Mouse (Mus musculus) G1E (cell line): ENCODE measurements at regions not wholly inside any gene's neighbourhood (a gene's known extent, or its start where the extent isn't known, plus 50 kb on each side); places are given as distances from the start of the nearest gene placed in this dataset.
"Not testable (repeated sequence)": the region's sequence is repeated elsewhere in the genome, so short reads cannot be mapped to it uniquely, and the experiment has no call there.

Experiments used
- ATAC-seq: 2 replicates; pipeline ENCODE4 v1.8.0; 2016; ENCODE audit warnings: mild to moderate bottlenecking; ENCODE audit not compliant: insufficient number of reproducible peaks, poor library complexity, low FRiP score, severe bottlenecking; ENCODE audit errors: extremely low read depth
- DNase-seq: peaks from one replicate; pipeline ENCODE4 v3.0.0; 2012; ENCODE audit warnings: low spot score
- H3K27me3 ChIP-seq: 2 replicates; pipeline ENCODE4 v1.6.1; 2012; ENCODE audit warnings: mild to moderate bottlenecking, low read length, inconsistent platforms; ENCODE audit not compliant: insufficient read depth
- H3K36me3 ChIP-seq: replicated peaks from 2 replicates; pipeline ENCODE3; 2012; ENCODE audit warnings: mild to moderate bottlenecking, inconsistent platforms
- H3K4me1 ChIP-seq: 2 replicates; pipeline ENCODE4 v1.6.1; 2012; ENCODE audit warnings: low read depth, low read length, inconsistent platforms, mixed read lengths; ENCODE audit not compliant: insufficient read depth
- H3K4me3 ChIP-seq: 2 replicates; pipeline ENCODE4 v1.5.1; 2012; ENCODE audit warnings: low read depth, mild to moderate bottlenecking, inconsistent platforms, low read length, moderate library complexity, mixed read lengths
- H3K9me3 ChIP-seq: replicated peaks from 2 replicates; pipeline ENCODE4 v1.6.1; 2012; ENCODE audit warnings: inconsistent platforms
- CTCF ChIP-seq: IDR thresholded peaks from 2 replicates; pipeline ENCODE4 v1.5.1; 2012; ENCODE audit warnings: low read depth, low read length, inconsistent platforms, mixed read lengths
- GATA1 ChIP-seq: IDR thresholded peaks from 2 replicates; pipeline ENCODE4 v1.6.1; 2012; ENCODE audit warnings: borderline replicate concordance, low read length, inconsistent platforms, mixed read lengths
- GATA2 ChIP-seq: IDR thresholded peaks from 2 replicates; pipeline ENCODE4 v1.6.1; 2012; ENCODE audit warnings: low read depth, low read length, inconsistent platforms, borderline replicate concordance
- POLR2AphosphoS5 ChIP-seq: IDR thresholded peaks from 2 replicates; pipeline ENCODE4 v1.6.1; 2012; ENCODE audit warnings: low read depth, low read length, inconsistent platforms; ENCODE audit not compliant: insufficient replicate concordance
- TAL1 ChIP-seq: conservative IDR thresholded peaks from 2 replicates; pipeline ENCODE4 v1.6.1; 2012; ENCODE audit warnings: low read depth, low read length, inconsistent platforms, mixed read lengths

DNA sequence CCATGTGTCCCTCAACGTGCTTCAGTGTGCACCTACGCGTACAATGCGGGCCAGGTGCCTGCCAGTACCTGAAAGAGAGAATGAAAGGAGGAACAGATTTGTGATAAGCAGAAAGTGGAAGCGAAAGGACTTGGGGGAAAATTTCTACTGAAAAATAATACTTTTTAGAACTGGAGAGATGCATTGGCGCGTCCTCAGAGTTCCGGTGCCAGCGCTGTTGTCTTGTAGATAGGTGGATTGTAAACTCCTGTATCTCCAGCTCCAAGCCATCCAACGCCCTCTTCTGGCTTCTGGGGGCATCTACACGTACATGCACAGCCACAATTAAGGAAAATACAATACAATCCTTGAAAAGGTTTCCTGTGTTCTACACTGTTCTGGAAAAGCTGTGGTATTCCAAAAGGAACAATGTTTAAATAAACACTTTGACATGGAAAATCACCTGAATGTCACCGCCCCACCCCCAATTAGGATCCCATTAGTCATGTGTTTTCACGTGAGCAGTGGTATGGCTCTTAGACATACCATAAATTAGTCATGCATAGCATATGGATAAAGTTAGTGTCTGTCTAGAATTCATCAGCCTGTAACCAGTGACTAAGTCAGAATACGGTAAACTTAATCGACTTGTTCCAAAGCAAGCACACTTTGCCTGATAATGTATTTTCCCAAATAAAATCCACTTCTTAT, 90.7 kb upstream of the Fam3c start:
- Histone ChIP-seq H3K9me3 (no peaks in the 10 kb centered on the region), H3K27me3 (no peaks in the 10 kb centered on the region), H3K36me3 (no peaks in the 10 kb centered on the region), H3K4me3 (no peak overlapping the region), H3K4me1 (peaks cover 66% of the 10 kb centered on the region)
- DNase-seq (no peak), ATAC-seq (no peak)
- no peak for TF ChIP-seq TAL1
- TF ChIP-seq CTCF: 0 out of 2 replicates have a peak, but pooled peaks have one; percentile 17

DNA sequence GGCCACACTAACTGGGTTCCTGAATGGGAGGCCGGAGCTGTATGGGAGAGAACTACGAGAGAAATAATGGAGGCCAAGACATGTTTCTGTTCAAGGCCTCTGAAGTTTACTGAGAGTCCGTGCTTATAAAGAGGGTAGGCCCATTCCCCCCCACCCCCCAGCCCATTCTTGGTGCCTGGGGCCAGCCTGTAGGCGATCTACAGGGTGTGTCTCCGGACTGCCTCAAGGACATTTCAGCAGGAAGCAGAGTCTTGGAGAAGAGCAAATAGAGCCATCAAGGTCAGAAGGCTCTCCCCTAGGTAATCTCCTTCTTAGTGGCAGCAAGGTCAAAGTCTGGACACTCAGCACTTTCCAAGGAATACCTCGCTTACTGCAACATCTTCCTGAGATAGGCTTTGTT, 88.8 kb upstream of the Fam3c start:
- H3K4me1 ChIP-seq: peaks cover 53% of the 10 kb centered on the region
- not testable (repeated sequence) for H3K27me3 ChIP-seq, DNase-seq, H3K36me3 ChIP-seq, H3K4me3 ChIP-seq, ATAC-seq, H3K9me3 ChIP-seq

DNA sequence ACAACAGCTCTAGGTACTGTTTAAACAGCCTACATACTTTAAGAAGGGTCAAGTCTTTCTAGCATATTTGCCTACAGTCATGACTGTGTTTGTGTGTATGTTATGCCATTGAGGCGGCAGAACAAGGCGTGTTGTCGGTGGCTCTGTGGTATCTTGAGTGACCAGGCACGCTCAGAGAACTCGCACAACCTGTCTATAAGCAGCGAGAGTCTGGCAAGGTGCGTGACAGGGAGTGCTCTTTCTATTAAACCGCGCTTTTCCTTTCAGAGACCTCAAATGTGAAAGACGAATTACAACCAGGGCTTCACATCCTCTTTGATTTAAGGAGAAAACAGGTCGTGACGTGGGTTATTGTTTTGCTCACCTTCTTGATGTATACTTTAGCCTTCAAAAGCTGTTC, 88.2 kb upstream of the Fam3c start:
- no peaks in the 10 kb centered on the region for H3K36me3 ChIP-seq
- H3K4me3 ChIP-seq: no peak overlapping the region
- ATAC-seq (no peak), DNase-seq (no peak)
- no peak for TF ChIP-seq TAL1
- TF ChIP-seq CTCF: no peak
- no peak for TF ChIP-seq GATA2
- no peak for TF ChIP-seq POLR2AphosphoS5
- no peak for TF ChIP-seq GATA1
- H3K27me3 ChIP-seq: no peaks in the 10 kb centered on the region
- peaks cover 51% of the 10 kb centered on the region for H3K4me1 ChIP-seq
- no peaks in the 10 kb centered on the region for H3K9me3 ChIP-seq

DNA sequence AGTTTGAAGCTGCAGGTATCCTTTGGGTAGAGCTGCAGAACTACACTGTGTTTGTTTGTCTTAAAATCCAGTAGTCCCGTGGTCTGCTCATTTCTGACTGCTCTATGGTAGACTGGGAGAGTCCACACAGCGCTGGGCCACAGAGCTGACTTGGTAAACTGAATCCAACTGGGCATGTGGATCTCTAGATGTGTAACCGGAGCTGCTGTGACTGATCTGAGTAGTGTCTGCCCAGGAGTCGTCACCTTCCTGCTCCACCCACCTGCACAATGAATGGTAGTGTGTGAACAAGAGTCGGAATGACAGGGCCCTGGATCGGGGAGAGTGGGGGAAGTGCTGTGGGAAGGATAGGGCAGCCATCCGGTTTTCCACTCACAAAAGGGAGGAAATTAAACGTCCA, 87.5 kb upstream of the Fam3c start:
- ATAC-seq (no peak), DNase-seq (no peak)
- no peaks in the 10 kb centered on the region for H3K36me3 ChIP-seq
- H3K4me1 ChIP-seq: peaks cover 44% of the 10 kb centered on the region
- TF ChIP-seq GATA1: no peak
- TF ChIP-seq GATA2: no peak
- TF ChIP-seq TAL1: no peak
- no peak for TF ChIP-seq CTCF
- TF ChIP-seq POLR2AphosphoS5: no peak
- no peaks in the 10 kb centered on the region for H3K9me3 ChIP-seq
- H3K4me3 ChIP-seq: no peak overlapping the region
- H3K27me3 ChIP-seq: no peaks in the 10 kb centered on the region

DNA sequence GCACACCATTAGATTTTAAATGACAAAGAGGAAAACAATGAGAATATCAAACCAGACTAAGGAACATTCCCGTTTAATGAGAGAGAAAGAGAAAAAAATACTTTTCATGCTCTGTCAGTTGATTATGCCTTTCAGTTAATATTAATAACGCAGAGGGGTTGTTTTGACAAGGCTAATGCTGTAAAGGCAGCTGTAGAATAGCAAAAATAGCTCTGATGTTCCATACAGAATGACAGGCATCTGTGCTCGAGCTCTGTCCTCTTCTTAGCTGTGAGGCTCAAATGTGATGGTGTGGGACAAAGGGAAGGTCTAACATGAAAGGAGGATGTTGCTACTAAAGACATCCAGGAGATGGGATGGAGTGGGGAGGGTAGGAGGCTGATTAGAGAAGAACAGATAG, 87.1 kb upstream of the Fam3c start:
- no peaks in the 10 kb centered on the region for H3K9me3 ChIP-seq
- H3K4me1 ChIP-seq: peaks cover 40% of the 10 kb centered on the region
- H3K27me3 ChIP-seq: no peaks in the 10 kb centered on the region
- DNase-seq (no peak), ATAC-seq (no peak)
- no peaks in the 10 kb centered on the region for H3K36me3 ChIP-seq
- TF ChIP-seq TAL1 (no peak), POLR2AphosphoS5 (no peak), GATA1 (no peak), GATA2 (no peak), CTCF (no peak)
- H3K4me3 ChIP-seq: no peak overlapping the region

DNA sequence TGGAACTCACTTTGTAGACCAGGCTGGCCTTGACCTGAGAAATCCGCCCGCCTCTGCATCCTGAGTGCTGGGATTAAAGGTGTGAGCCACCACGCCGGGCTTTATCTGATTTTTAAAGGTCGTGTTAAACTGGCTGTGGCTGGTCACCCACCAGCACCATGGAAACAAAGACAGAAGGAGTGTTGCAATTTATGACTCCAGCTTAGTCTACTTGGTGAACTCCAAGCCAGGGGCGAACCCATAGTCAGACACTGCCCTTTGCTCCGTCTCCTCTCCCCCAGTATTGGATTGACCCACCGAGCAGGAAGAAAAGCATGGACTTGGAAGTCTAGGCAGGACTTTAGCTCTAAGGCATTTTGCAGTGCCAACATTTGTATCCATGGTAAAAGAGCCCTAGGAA, 86.5 kb upstream of the Fam3c start:
- peaks cover 34% of the 10 kb centered on the region for H3K4me1 ChIP-seq
- no peak overlapping the region for H3K4me3 ChIP-seq
- TF ChIP-seq POLR2AphosphoS5 (no peak), GATA1 (no peak), TAL1 (no peak), GATA2 (no peak), CTCF (no peak)
- no peak for DNase-seq
- H3K36me3 ChIP-seq: no peaks in the 10 kb centered on the region
- no peaks in the 10 kb centered on the region for H3K27me3 ChIP-seq
- H3K9me3 ChIP-seq: no peaks in the 10 kb centered on the region
- no peak for ATAC-seq

DNA sequence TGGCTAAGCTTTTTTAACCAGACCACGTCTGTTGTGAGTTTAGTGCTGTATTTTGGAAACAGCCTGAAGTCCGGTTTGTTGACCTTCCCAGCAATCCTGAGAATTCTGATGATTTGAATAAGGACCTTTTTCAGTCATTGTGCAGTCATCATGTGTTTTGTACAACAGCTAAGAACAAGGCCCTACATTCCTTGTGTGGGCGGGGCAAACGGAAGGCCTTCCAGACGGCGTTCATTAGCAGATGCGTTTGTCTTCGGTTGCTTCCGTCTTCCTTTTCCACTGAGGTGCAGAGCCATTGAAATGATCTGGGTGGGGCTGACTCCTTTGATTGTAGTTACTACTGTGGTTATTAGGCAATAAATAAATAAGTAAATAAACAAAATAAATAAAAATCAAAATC, 83.8 kb upstream of the Fam3c start:
- peaks cover 12% of the 10 kb centered on the region for H3K9me3 ChIP-seq
- no peak for DNase-seq
- H3K4me1 ChIP-seq: peaks cover 26% of the 10 kb centered on the region
- no peak for ATAC-seq
- H3K36me3 ChIP-seq: no peaks in the 10 kb centered on the region
- no peaks in the 10 kb centered on the region for H3K27me3 ChIP-seq
- H3K4me3 ChIP-seq: no peak overlapping the region
- no peak for TF ChIP-seq POLR2AphosphoS5
- no peak for TF ChIP-seq GATA2
- TF ChIP-seq TAL1: no peak
- no peak for TF ChIP-seq GATA1
- no peak for TF ChIP-seq CTCF

DNA sequence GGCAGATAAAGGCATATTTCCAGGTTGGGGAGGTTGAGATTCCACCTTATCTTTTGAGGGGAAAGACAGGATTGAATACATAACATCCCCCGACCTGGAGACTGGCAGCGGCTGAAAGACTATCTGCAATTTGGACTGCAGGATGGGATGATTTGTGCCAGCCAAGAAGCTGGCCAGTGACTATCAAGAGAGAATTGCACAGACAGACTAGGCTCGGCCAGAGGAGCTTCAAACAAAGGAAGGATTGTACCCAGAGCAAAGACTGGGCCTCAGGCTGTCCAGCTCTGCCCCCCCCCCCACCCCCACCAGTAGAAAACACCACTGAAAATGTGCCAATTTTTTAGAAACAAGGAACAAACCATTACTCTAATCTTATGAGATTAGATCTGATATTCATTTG, 73.0 kb upstream of the Fam3c start:
- DNase-seq (no peak), ATAC-seq (no peak)
- Histone ChIP-seq H3K27me3 (no peaks in the 10 kb centered on the region), H3K4me3 (no peak overlapping the region), H3K9me3 (no peaks in the 10 kb centered on the region), H3K36me3 (no peaks in the 10 kb centered on the region), H3K4me1 (peaks cover 17% of the 10 kb centered on the region)
- TF ChIP-seq GATA1 (no peak), TAL1 (no peak), CTCF (no peak), GATA2 (no peak), POLR2AphosphoS5 (no peak)
